9 mouse cellular contexts compared by ENCODE assay signal in genomic region chr4:104911685-104912084, GRCm38 (mm10). TPM values are rescaled to one million over a fixed set of nuclear protein-coding genes. Genes with fewer than 3 reads are reported as not detected.
DNase-seq lines count a peak whose midpoint lies in the region; ATAC-seq and TF ChIP-seq lines count a peak whose summit lies in the region.
"Had no signal": no experiment of that assay in that cellular context is flagged by ENCODE, and none has a peak within 500 bp of the region (broad histone marks: within the 10 kb centered on the region; RNA-seq: fewer than 3 reads in every experiment).

No protein-coding gene starts in this region.

- H3K27me3 ChIP-seq in kidney, postnatal 0 days (ENCODE audit: insufficient read depth, low read length) = no peaks in the 10 kb centered on the region
- H3K27me3 ChIP-seq in liver, postnatal 0 days (ENCODE audit: insufficient read depth, low read length) = no peaks in the 10 kb centered on the region

- DNase-seq in A20 (ENCODE audit: low read depth, low spot score) = peak; percentile 71
- DNase-seq in ZHBTc4 (ENCODE audit: low read depth, low spot score) = peak; percentile 89
- peak; percentile 68 to 72 for DNase-seq in cerebellum, postnatal 36 days
- DNase-seq in gastrocnemius, postnatal 4 days (ENCODE audit: low spot score in 2 of 2) = peak; percentile 48 to 78
- DNase-seq in kidney, postnatal 0 days (ENCODE audit: low spot score) = peak; percentile 67
- peak; percentile 85 for DNase-seq in liver, postnatal 0 days
- peak; percentile 49 for DNase-seq in retina, postnatal 7 days (ENCODE audit: low read depth, low spot score)
- peak; percentile 79 for DNase-seq in urinary bladder, postnatal 25 days (ENCODE audit: low spot score)

- no peaks in the 10 kb centered on the region for H3K36me3 ChIP-seq in kidney, postnatal 0 days (ENCODE audit: insufficient read depth, low read length)
- H3K36me3 ChIP-seq in liver, postnatal 0 days (replicated peaks; ENCODE audit: insufficient read depth, low read length) = no peaks in the 10 kb centered on the region

- 24% methylated on average over 7 of the region's 7 CpGs for WGBS in kidney, postnatal 0 days
- 27% methylated on average over 7 of the region's 7 CpGs for WGBS in liver, postnatal 0 days (ENCODE audit: insufficient replicate concordance)

- TF ChIP-seq CTCF in kidney, postnatal 0 days (IDR thresholded peaks at IDR 0.05; ENCODE audit: low read depth) = peak; percentile 96
- TF ChIP-seq CTCF in liver, postnatal 0 days (IDR thresholded peaks at IDR 0.05; ENCODE audit: low read depth) = peak; percentile 90

- ATAC-seq in kidney, postnatal 0 days (replicated peaks; ENCODE audit: low FRiP score, low read depth) = peak; percentile 63; the same call in 1 of the 2 replicates
- ATAC-seq in liver, postnatal 0 days = peak; percentile 54; the same call in 1 of the 2 replicates

- H3K9ac ChIP-seq in kidney, postnatal 0 days (ENCODE audit: low read depth, low read length) = no peak overlapping the region
- no peak overlapping the region for H3K9ac ChIP-seq in liver, postnatal 0 days (replicated peaks)

- no peak overlapping the region for H3K4me3 ChIP-seq in kidney, postnatal 0 days (replicated peaks; ENCODE audit: low read depth, low read length)
- no peak overlapping the region for H3K4me3 ChIP-seq in liver, postnatal 0 days (ENCODE audit: low read depth, low read length)

- TF ChIP-seq EP300 in liver, postnatal 0 days (IDR thresholded peaks at IDR 0.05; ENCODE audit: low read depth) = no peak

- H3K27ac ChIP-seq in kidney, postnatal 0 days = no peak overlapping the region
- no peak overlapping the region for H3K27ac ChIP-seq in liver, postnatal 0 days (ENCODE audit: low read depth)

- no peaks in the 10 kb centered on the region for H3K9me3 ChIP-seq in kidney, postnatal 0 days (replicated peaks; ENCODE audit: low read length)
- H3K9me3 ChIP-seq in liver, postnatal 0 days (ENCODE audit: low read length) = no peaks in the 10 kb centered on the region

- no peak overlapping the region for H3K4me2 ChIP-seq in kidney, postnatal 0 days (ENCODE audit: low read length)
- no peak overlapping the region for H3K4me2 ChIP-seq in liver, postnatal 0 days (ENCODE audit: low read depth, low read length)

- no peaks in the 10 kb centered on the region for H3K4me1 ChIP-seq in kidney, postnatal 0 days (replicated peaks; ENCODE audit: insufficient read depth, low read length)
- H3K4me1 ChIP-seq in liver, postnatal 0 days (ENCODE audit: insufficient read depth) = peaks cover 3% of the 10 kb centered on the region; the same call in 1 of the 2 replicates

RNA-seq across cellular contexts. Expression of gene Fyb2, which starts 1.6 kb away (rescaled TPM):
- total RNA-seq in gastrocnemius, postnatal 4 days (2021) = under 1 TPM; 0.13 to 0.22 TPM
- 0.87 and 1.0 TPM in 2 replicates for polyA plus RNA-seq in kidney, postnatal 0 days (2015; fragmentation: Nextera tagmentation; extraction: Ambion mirVana)
- polyA plus RNA-seq in liver, postnatal 0 days (2015; fragmentation: Nextera tagmentation; extraction: Ambion mirVana) = 1.7 and 1.8 TPM in 2 replicates

RNA-seq across cellular contexts. Expression of gene C8a, which starts 35.5 kb away (rescaled TPM):
- total RNA-seq in gastrocnemius, postnatal 4 days (2021) = under 1 TPM in 1 of 2 experiments, not detected in 1; 0.36 TPM
- 0.09 and 0.37 TPM in 2 replicates for polyA plus RNA-seq in kidney, postnatal 0 days (2015; fragmentation: Nextera tagmentation; extraction: Ambion mirVana)
- 31.1 and 33.1 TPM in 2 replicates for polyA plus RNA-seq in liver, postnatal 0 days (2015; fragmentation: Nextera tagmentation; extraction: Ambion mirVana)

RNA-seq across cellular contexts. Expression of gene Gm17662, which starts 54.6 kb away (rescaled TPM):
- total RNA-seq in gastrocnemius, postnatal 4 days (2021) = not detected
- polyA plus RNA-seq in kidney, postnatal 0 days (2015; fragmentation: Nextera tagmentation; extraction: Ambion mirVana) = not detected in 2 replicates
- not detected in 2 replicates for polyA plus RNA-seq in liver, postnatal 0 days (2015; fragmentation: Nextera tagmentation; extraction: Ambion mirVana)
- polyA plus RNA-seq: gonadal fat pad, adult 2 months had no signal

Comparison
In these comparisons a context has a peak if more than half of its experiments do, and no peak if none do; other contexts are left out.
1. RNA of gene C8a, which starts 35.5 kb away (polyA plus RNA-seq): 31.1 to 33.1 TPM in liver, postnatal 0 days; 0.09 to 0.37 TPM in kidney, postnatal 0 days; every median in the first group is over 10 times any median in the second.
2. Peak in every context shown above with its lines, with median percentiles within 50 percentile points of each other: DNase-seq.